Comparison of ENCODE assay signal across 9 mouse cellular contexts in the genomic region with DNA sequence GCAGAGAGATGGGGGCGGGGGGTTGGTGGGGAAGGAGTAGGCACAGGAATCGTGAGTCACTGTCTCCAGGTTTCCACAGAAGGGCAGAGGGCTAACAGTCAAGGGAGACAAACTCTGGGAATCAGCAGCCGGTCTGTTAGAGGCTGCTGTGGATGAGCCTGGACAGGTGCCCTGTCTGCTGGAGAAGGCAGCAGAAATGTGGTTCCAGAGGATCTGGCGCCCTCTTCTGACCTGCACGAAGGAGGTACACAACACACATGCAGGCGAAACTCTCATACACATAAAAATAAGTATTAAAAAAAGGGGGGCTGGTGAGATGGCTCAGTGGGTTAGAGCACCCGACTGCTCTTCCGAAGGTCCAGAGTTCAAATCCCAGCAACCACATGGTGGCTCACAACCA. TPM values are rescaled to one million over a fixed set of nuclear protein-coding genes. Genes with fewer than 3 reads are reported as not detected.
DNase-seq lines count a peak whose midpoint lies in the region; ATAC-seq lines count a peak whose summit lies in the region.
"Had no signal": no experiment of that assay in that cellular context is flagged by ENCODE, and none has a peak within 500 bp of the region (broad histone marks: within the 10 kb centered on the region; RNA-seq: fewer than 3 reads in every experiment).

No protein-coding gene starts in this region.

- H3K9ac ChIP-seq in midbrain, embryonic 14.5 days (replicated peaks; ENCODE audit: low read length) = no peak overlapping the region
- H3K9ac ChIP-seq: heart, embryonic 13.5 days; midbrain, embryonic 12.5 days had no signal

- DNase-seq in midbrain, embryonic 14.5 days = peak; percentile 18
- DNase-seq in midbrain, embryonic 10.5 days (ENCODE audit: low spot score) = no peak
- DNase-seq in ZHBTc4 (ENCODE audit: low read depth, low spot score) = peak; percentile 74
- DNase-seq in embryo, embryonic 11 days = peak; percentile 29
- peak; percentile 12 for DNase-seq in lung, postnatal 14 days
- no peak for DNase-seq in frontal cortex, postnatal 36 days (ENCODE audit: low spot score in 2 of 2)
- DNase-seq in left cerebral cortex, adult 8-10 months (ENCODE audit: low spot score in 2 of 2) = no peak

- no peaks in the 10 kb centered on the region for H3K4me1 ChIP-seq in midbrain, embryonic 14.5 days (ENCODE audit: control insufficient read depth, insufficient read depth, low read length)
- H3K4me1 ChIP-seq in midbrain, embryonic 10.5 days = no peaks in the 10 kb centered on the region
- H3K4me1 ChIP-seq: heart, embryonic 13.5 days; midbrain, embryonic 12.5 days had no signal

- H3K36me3 ChIP-seq in midbrain, embryonic 14.5 days (ENCODE audit: control insufficient read depth, insufficient read depth, low read length) = no peaks in the 10 kb centered on the region
- no peaks in the 10 kb centered on the region for H3K36me3 ChIP-seq in midbrain, embryonic 10.5 days
- H3K36me3 ChIP-seq: heart, embryonic 13.5 days; midbrain, embryonic 12.5 days had no signal

- no peak overlapping the region for H3K4me2 ChIP-seq in midbrain, embryonic 14.5 days (ENCODE audit: low read length)
- H3K4me2 ChIP-seq: heart, embryonic 13.5 days; midbrain, embryonic 12.5 days had no signal

- no peak overlapping the region for H3K27ac ChIP-seq in midbrain, embryonic 14.5 days (replicated peaks; ENCODE audit: low read depth, low read length)
- H3K27ac ChIP-seq in midbrain, embryonic 10.5 days (replicated peaks) = no peak overlapping the region
- H3K27ac ChIP-seq: heart, embryonic 13.5 days; midbrain, embryonic 12.5 days had no signal

- WGBS in midbrain, embryonic 14.5 days = 48% methylated on average over 8 of the region's 8 CpGs
- 39% methylated on average over 8 of the region's 8 CpGs for WGBS in midbrain, embryonic 10.5 days

- no peaks in the 10 kb centered on the region for H3K27me3 ChIP-seq in midbrain, embryonic 14.5 days (ENCODE audit: control insufficient read depth, insufficient read depth, low read length)
- no peaks in the 10 kb centered on the region for H3K27me3 ChIP-seq in midbrain, embryonic 10.5 days (ENCODE audit: low read depth, poor library complexity, severe bottlenecking)
- H3K27me3 ChIP-seq: heart, embryonic 13.5 days; midbrain, embryonic 12.5 days had no signal

- H3K9me3 ChIP-seq in midbrain, embryonic 14.5 days (ENCODE audit: control insufficient read depth, low read length) = no peaks in the 10 kb centered on the region
- no peaks in the 10 kb centered on the region for H3K9me3 ChIP-seq in midbrain, embryonic 10.5 days (replicated peaks)
- H3K9me3 ChIP-seq: heart, embryonic 13.5 days; midbrain, embryonic 12.5 days had no signal

- no peak overlapping the region for H3K4me3 ChIP-seq in midbrain, embryonic 14.5 days (replicated peaks; ENCODE audit: low read depth, low read length)
- H3K4me3 ChIP-seq in midbrain, embryonic 10.5 days = no peak overlapping the region
- H3K4me3 ChIP-seq: heart, embryonic 13.5 days; midbrain, embryonic 12.5 days had no signal

- ATAC-seq in midbrain, embryonic 14.5 days (ENCODE audit: low FRiP score, low TSS enrichment) = no peak

RNA-seq across cellular contexts. Expression of gene Gm12845, which starts 13.3 kb away (rescaled TPM):
- not detected in 2 replicates for polyA plus RNA-seq in midbrain, embryonic 14.5 days (2014; fragmentation: Nextera tagmentation; extraction: Ambion mirVana)
- polyA plus RNA-seq in midbrain, embryonic 10.5 days (2016; fragmentation: Nextera tagmentation; extraction: Ambion mirVana) = not detected in 2 replicates
- total RNA-seq in left cerebral cortex, adult 8-10 months (2022) = not detected
- polyA plus RNA-seq: heart, embryonic 13.5 days; midbrain, embryonic 12.5 days had no signal

RNA-seq across cellular contexts. Expression of gene Klf17, which starts 27.9 kb away (rescaled TPM):
- polyA plus RNA-seq in midbrain, embryonic 14.5 days (2014; fragmentation: Nextera tagmentation; extraction: Ambion mirVana) = not detected in 2 replicates
- not detected in 2 replicates for polyA plus RNA-seq in midbrain, embryonic 10.5 days (2016; fragmentation: Nextera tagmentation; extraction: Ambion mirVana)
- not detected for total RNA-seq in left cerebral cortex, adult 8-10 months (2022)
- polyA plus RNA-seq: heart, embryonic 13.5 days; midbrain, embryonic 12.5 days had no signal

RNA-seq across cellular contexts. Expression of gene Dmap1, which starts 55.5 kb away (rescaled TPM):
- polyA plus RNA-seq in midbrain, embryonic 14.5 days (2014; fragmentation: Nextera tagmentation; extraction: Ambion mirVana) = 86.6 and 91.5 TPM in 2 replicates
- 74.3 and 80.7 TPM in 2 replicates for polyA plus RNA-seq in midbrain, embryonic 10.5 days (2016; fragmentation: Nextera tagmentation; extraction: Ambion mirVana)
- total RNA-seq in left cerebral cortex, adult 8-10 months (2022) = 10 to 100 TPM; 39.4 to 44.3 (median 41.7) TPM

Comparison
In these comparisons a context has a peak if more than half of its experiments do, and no peak if none do; other contexts are left out.
1. DNase-seq: peak in midbrain, embryonic 14.5 days (single experiment), ZHBTc4 (single experiment), embryo, embryonic 11 days (single experiment) and lung, postnatal 14 days (single experiment); none in midbrain, embryonic 10.5 days (single experiment), frontal cortex, postnatal 36 days (0 of 2) and left cerebral cortex, adult 8-10 months (0 of 2).